Mouse (Mus musculus): ENCODE results near the gene Rpl4.
"Not testable (repeated sequence)": the region's sequence is repeated elsewhere in the genome, so short reads cannot be mapped to it uniquely, and the experiment has no call there.

Rpl4 gene

DNA sequence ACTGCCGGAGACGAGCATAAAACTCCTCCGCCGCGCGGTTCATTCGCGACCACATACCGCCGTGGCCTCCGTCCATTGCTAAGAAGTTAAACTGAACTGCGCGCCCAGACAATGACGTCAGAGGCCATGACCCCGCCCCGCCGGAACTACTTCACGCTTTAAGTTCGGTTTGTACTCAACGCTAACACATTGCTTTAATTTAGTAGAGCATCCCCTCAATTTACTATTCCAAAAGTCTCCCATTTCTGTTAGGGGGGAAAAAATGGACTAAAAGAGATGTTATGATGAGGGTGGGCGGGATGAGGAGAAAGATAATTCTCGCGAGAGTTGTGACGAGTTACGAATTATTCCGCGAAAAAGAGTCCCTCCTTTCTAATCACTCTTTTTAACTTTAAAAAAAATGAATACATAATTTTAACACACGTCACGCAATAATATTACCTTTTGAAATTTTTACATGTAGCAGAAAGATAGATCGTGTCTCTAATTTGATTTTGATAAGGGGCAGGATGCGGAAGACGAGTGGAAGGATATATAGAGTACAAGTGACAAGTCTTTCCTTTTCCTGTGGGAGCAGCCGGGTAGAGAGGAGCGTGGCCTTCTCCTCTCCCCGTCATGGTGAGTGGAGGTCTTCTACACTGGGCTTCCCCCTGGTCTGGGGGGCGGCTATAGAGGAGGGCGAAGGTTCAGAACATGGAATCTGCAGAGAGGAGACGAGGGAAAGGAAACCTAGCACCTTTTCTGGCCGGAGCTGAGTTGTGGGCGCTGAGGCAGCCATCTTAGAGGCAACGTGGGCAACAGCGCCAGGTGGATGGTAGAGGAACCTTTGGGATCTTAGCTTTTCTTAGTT lies at the start of gene Rpl4, which contains the start of gene Zwilch:
Rpl4 (plus strand) TSS at position 560 of the 850 bp plus-strand sequence.
Zwilch (minus strand) TSS at position 289 of the 850 bp plus-strand sequence.
- peak; percentile 90 for DNase-seq

DNA sequence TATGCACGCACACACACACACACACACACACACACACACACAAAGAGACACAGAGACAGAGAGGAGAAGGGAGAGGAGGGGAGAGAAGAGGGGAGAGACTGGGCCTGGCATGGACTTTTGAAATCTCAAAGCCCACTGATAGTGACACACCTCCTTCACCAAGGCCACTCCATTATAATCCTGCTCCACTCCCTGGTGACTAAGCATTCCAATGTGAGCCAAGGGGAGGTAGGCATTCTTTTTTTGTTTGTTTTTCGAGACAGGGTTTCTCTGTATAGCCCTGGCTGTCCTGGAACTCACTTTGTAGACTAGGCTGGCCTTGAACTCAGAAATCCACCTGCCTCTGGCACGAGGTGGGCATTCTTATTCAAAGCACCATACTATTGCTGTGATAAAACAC lies 48.3 kb upstream of the Rpl4 start:
- DNase-seq: not testable (repeated sequence)

DNA sequence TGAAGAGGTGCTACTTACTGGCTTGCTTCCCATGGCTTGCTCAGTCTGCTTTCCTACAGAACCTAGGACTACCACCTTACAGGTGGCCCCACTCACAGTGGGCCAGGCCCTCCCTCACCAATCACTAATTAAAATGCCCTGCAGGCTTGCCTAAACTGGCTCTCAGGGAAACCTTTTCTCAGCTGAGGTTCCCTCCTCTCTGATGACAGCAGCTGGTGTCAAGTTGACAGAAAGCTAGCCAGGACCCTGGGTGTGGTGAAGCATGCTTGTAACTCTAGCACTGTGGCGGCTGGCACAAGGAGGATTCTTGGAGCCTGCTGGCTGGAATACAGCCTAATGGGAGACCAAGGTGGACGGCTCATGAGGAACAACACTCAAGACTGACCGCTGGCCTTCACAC lies 47.9 kb upstream of the Rpl4 start:
- DNase-seq: no peak

DNA sequence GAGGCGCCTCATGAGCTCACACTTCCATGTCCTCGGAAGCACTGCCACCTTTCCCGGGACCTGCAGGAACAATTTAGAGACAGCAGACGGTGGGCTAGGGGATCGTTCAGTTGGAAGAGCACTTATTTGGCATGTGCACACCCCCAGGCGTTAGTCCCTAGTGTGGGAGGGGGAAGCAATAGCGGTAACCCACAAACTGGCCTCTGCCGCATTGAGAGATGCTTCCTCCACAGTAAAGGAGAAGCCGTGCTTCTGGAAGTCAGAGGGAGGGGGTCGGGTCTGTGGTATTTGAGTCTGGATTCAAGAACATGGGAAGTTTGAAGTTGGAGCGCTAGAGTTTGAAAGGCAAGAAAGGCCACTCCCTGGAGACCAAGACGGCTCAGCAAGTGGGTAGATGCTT lies 47.1 kb upstream of the Rpl4 start:
- DNase-seq: no peak

DNA sequence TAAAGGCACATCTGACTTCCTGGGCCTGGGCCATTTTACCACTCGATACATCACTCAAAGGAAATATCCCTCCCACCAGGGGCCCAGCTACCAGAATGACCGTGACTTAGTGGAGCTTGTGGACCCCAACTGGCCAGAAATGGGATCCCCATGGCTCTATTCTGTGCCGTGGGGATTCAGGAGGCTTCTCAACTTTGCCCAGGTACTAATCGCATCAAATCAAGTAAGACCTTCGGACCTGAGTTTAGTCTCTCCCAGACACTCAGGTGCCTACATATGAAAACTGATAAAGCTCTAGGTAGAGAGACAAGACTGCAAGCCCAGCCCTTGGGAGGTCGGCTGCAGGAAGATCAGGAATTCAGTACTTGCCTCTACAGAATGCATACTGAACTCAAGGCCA lies 41.6 kb upstream of the Rpl4 start:
- no peak for DNase-seq

DNA sequence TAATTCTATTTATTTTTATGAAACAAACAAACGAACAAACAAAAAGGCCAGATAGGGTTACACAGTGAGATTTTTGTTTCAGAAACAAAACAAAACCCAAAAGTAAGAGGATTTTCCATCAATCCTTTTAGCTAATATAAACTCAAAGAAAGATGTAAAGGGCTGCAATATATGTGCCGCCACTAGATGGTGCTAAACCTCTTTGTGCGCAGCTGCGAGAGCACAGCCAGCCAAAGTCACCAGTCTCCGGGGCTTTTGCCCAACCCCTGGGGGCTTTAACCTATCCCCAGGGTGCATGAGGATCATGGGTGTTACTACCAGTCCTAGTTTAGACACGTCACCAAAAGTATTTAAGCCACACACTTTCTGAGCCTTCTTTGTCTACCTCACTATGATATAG lies 34.3 kb upstream of the Rpl4 start:
- DNase-seq: peak; percentile 72

DNA sequence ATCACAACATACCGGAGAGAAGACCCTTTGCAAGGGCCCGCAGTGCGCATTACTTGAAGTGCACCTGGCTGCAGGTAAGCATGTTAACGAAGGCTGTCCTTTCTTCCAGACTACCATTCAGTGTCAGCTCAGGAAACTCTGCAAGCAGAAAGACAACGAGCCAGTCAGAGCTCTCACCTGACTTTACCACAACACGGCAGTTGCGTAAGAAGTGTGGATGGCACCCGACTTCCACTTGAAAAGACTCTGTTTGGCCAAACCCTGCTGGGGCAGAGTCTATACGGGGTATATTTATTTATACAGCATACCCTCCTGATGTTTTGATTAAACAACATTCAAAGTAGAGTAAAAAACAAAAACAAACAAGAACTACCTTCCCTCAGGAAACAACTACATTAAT lies 33.3 kb upstream of the Rpl4 start:
- DNase-seq: no peak

DNA sequence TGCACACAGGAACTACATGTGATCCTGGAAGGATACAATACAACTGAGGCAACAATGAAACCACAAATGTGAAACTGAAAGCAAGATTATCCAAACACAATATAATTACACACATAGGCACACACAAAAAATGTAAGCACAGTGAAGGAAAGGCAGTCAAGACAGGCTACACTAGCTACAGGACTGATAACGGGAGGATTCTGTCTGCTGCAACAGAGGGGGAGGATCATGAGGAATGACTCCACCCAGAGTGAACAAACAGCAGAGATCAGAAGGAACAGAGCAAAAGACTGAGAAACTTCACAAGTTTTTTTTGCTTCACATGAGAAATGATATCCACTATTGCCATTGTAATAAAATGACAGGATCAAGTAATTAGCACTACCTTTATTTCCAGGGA lies 16.5 kb upstream of the Rpl4 start:
- DNase-seq: no peak

DNA sequence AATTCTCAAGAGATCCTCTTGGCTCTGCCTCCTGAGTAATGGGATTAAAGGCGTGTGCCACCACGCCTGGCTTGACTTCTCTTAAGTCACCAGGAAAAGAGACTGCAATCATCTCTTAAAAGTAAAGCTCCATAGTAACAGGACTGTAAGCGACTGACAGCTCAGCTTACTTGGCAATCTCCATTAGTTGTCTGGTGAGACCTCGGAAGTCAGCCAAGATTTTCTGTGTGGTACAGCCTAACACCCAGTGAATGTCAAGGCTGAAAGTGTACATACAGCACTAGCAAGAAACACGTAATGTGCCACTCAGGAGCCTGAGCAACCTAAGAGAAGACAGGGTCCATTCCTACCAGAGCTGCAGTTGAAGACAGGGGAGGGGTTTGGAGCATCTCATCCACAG lies 12.7 kb upstream of the Rpl4 start:
- no peak for DNase-seq

DNA sequence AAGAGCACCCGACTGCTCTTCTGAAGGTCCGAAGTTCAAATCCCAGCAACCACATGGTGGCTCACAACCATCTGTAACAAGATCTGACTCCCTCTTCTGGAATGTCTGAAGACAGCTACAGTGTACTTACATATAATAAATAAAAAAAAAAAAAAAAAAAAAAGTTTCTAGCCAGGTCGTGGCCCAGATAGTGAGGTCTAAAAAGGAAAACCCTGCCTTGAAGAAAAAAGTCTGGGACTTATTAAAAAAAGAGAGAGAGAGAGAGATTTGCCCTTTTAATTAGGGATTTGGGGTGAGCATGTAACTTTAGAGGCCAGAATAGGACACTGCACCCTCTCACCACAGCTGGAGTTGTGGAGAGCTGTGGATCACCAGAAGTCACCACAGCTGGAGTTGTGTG lies 3.2 kb upstream of the Rpl4 start:
- DNase-seq: not testable (repeated sequence)

DNA sequence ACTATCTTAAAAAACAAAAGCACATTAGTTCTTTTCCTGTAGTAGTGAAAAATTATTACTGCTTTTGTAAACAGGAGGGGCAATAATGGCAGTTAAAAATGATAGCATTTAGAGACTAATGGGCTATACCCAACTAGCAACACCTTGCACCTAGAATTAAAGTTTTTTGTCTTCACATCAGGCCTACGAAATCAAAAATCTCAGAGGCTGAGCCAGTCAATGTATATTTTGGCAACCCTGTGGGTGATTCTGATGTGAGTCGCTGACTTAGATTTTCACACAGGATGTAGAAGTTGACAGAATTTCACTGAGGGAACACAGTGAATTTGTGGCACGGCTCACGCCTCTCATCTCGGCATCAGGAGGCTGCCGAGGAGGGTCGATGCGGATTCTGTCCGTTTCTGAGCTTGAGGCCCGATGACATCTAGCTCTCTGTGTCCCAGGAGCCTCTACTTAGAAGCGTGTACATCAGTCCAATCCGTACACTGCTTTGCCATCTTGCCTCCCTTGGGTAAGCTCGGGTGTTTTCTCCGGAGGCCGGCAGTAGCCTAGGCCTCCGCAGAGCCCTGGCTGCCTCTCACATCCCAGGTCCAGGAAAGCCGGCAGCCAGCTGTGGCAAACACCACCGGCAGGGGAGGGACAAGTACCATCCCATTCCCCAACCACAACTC lies 895 bp upstream of the Rpl4 start:
- no peak for DNase-seq

DNA sequence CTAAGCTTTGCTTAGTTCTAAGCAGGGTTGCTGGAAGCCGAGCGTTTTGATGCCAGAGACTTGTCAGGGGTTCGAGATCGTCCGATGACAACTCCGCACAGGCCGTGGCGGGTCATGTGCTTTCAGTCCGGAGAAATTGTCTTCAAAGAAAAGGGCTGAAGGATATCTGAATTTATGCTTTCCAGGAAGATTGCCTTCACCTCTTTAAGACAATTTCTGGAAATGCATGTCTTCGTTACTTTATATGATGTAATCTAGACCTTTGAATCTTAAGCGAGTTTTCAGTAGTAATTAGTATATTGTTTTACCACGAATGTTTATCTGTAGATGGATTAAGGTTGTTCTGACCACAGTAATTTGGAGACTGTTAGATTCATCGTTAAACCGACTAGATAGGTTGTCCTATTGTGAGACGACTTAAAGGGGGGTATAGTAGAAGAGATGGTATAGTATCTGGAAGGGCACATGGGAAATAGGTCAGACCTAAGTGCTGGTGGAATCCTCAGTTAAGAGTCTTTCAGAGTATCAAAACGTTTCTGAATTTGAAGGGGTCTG lies 568 bp downstream of the Rpl4 start:
- DNase-seq: no peak

DNA sequence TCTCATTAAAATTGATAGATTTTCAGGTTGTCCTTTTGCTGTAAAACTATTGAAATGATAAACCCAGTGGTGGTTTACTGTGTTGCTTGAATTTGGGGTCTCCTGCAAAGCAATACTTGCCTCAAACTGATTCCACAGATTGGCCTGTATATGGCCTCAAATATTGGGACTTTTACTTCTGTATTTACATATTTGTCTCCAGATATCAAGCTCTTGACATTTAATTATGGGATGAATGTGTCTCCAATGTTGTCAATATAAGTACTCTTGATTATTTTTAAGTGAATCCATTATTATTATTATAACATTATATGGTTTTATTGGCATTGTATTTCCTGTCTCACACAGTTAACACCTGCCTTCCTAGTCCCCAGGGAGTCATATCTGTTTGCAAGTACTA lies 1.2 kb downstream of the Rpl4 start:
- DNase-seq: no peak

DNA sequence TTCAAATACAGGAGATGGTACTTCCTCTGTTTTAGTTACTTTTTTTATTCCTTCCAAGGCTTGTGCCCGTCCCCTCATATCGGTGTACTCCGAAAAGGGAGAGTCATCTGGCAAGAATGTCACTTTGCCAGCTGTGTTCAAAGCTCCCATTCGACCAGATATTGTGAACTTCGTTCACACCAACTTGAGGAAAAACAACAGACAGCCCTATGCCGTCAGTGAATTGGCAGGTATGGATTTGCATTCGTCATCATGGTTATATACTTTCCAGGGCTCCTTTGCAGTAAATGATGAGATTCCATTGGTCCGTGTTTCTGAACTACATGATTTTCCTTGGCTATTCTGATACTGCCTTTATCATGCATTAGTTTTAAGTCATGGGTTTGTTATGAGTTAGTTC lies 1.6 kb downstream of the Rpl4 start:
- DNase-seq: no peak

DNA sequence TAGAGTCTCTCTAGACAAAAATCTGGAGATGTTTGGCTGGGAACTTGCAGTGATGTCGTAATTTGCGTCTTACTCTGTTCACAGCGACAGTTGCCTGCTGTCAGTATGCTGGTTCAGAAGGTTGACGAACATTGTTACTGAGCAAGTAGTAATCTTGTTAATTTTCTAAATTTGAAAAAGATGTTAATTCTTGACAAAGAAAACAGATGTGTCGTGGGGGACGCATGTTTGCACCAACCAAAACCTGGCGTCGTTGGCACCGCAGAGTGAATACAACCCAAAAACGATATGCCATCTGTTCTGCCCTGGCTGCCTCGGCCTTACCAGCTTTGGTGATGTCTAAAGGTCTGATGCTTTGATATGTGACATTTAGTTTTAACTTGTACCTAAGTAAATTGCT lies 2.2 kb downstream of the Rpl4 start:
- DNase-seq: no peak

DNA sequence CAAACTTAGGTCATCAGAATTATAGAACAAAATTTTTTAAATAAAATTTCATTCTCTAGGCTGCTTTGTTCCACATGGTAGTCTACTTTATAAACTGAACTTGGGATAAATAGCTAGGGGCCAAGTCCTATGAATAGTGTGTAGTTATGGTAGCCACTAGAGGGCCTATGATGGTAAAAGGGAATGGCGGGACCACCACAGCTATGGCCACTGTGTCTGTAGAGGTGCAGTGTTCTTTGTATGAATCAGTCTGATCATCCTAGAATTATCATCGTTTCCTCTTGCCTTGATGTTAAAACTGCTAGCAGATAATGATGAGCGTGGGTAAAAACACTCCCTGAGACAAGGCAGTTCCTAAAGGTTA lies 5.4 kb downstream of the Rpl4 start:
- DNase-seq: peak; percentile 33

DNA sequence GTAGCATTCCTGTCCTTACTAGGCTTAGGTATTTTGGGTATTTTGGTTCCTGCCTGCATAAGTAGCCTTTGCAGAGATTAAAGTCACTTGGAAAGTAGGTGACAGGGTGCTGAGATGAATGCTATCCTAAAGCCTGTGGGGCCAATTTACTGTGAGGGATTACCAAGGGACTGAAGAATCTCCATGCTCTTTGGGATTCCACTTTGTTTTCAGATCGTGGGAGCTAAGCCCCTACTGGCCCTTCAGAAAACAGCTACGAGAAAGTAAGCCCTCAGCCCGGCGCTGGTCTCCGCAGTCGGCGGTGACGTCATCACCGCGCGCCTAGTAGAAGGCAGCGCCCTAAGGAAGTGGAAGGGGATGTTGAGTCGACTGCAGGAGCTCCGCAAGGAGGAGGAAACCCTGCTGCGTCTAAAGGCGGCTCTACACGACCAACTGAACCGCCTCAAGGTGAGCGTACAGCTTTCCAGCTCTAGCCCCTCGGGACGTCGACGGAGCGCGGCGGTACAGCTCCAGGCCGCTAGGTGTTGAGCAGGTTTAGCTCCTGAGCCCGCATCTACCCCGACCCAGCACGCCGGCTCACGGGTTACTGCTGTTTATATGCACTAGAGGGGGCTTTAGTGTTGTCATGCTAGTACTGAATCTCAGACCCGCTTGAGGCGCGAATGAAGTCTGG lies 5.9 kb downstream of the Rpl4 start, which contains the start of gene Snapc5:
Snapc5 (plus strand) TSS at position 301 of the 673 bp plus-strand sequence.
- DNase-seq: peak; percentile 91

DNA sequence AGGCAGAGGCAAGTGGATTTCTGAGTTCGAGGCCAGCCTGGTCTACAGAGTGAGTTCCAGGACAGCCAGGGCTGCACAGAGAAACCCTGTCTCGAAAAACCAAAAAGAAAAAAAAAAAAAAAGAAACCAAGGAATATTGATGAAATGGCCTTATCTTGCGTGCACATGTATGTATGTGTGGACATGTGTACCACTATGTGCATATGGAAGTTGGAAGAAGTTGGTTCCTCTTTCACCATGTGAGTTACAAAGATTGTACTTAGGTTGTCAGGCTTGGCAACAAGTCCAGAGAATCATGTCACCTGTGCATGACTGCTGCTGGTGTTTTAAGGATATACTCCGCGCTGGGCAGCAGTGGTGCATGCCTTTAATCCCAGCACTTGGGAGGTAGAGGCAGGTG lies 10.1 kb downstream of the Rpl4 start:
- DNase-seq: not testable (repeated sequence)

DNA sequence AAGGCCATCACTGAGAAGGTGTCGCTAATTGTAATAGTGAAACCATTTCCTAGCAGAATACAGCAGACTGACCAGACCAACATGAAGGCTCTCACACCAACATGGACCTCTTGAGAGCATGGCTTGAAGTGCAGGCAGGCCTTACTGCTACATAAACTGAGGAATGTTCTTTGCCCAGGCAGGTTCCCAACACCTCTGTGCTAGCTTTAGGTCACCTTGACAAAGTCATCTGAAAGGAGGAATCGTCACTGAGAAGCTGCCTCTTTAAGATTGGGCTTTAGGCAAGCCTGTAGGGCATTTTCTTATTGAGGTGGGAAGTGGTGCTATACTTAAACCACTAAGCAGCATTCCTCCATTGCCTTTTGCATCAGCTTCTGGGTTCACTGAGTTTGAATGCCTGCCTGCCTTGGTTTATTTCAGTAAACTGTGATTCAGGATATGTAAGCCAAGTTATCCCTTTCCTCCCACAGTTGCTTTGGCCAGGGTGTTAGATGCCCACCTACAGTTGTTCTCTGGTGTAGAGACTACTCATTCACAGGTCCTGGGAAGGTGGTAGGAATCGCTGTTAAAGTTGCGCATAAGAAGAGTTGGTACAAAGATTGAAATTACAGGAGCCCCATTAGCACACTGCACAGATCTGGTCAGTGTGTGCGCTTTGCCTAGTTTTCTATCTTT lies 11.1 kb downstream of the Rpl4 start:
- DNase-seq: no peak

DNA sequence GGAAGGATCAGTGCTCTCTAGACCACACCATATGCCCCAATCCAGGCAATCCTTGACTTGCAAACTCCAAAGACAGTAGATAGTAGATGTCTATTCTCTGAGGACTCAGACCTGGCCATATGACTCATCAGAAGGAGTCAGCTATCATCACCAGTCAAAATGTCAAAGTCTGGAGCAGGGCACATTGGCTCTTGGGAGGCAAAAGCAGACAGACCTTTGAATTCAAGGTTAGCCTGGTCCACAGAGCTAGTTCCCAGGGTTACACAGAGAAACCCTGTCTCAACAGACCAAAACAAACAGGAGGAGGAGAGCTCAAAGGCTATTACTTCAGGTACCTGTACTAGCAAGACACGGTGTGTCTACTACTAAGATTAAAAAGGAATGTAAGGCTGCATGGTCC lies 20.7 kb downstream of the Rpl4 start:
- DNase-seq: no peak

DNA sequence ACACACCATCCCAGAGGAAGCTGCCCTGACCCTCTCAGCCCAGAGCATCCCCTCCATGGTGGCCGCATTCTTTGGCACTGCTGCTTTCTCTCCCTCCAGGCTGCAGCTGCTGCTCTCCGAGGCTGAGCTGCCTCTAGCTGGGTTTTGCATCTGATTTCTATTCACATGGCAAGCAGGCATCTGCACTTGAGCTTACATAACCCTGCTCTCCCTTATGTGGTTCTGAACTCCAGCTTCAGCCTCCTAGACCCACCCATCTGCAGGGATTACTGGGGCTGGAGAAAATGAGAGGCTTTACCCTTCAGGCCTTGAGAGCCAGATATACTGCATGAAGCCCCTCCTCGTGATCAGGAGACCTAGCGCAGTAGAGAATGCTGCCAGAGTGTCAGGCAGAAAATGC lies 22.4 kb downstream of the Rpl4 start:
- peak; percentile 35 for DNase-seq

DNA sequence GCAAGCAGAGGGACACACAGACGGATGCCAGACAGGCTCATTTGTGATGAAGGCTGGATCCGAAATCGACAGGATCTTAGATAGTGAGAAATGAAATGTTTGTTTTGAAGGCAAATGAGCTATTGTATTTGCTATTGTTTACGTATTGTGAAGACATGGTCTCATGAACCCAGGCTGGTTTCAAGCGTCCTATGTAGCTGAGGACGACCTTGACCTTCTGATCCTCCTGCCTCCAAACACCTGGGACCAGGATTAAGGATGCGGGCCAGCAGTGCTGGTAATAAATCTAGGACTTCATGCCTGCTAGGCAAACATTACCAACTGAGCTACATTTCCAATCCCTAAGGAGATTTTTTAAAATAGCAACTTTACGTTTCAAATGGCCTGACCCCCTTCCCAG lies 24.3 kb downstream of the Rpl4 start:
- no peak for DNase-seq
